Mouse (Mus musculus) kidney, postnatal 4 days (tissue): Measurements from ENCODE around the gene Chic2.

Experiments
- DNase-seq, 2 experiments: peaks; one replicate each; pipeline ENCODE4 v3.0.0; 2021; ENCODE audit warnings: mixed read lengths in 2 of 2

Chic2 gene

GRCm38 (mm10) chr5:75066715-75067114 lies 22.1 kb upstream of the Chic2 start:
- no peak for DNase-seq

DNA sequence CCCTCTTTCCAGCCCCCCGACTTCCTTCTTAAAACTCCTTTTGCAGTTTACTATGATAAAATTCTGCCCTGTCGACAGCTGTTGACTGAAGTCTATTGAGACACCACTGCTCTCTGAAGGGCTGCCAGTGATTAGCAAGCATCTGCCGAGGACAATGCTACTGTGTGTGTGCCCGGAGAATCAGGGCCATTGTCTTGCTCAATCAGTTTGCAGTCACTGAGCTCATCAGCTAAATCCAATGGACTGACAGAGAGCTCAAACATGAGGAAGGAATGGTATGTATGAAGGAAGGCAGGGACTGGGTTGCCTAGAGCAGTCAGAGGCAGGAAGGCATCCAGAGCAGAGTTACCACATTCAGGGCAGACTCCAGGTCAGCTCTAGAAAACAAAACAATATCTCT lies 18.6 kb upstream of the Chic2 start:
- no peak for DNase-seq

- DNase-seq = no peak
Measured at GRCm38 (mm10) chr5:75051109-75051508, 6.5 kb upstream of the Chic2 start.

DNA sequence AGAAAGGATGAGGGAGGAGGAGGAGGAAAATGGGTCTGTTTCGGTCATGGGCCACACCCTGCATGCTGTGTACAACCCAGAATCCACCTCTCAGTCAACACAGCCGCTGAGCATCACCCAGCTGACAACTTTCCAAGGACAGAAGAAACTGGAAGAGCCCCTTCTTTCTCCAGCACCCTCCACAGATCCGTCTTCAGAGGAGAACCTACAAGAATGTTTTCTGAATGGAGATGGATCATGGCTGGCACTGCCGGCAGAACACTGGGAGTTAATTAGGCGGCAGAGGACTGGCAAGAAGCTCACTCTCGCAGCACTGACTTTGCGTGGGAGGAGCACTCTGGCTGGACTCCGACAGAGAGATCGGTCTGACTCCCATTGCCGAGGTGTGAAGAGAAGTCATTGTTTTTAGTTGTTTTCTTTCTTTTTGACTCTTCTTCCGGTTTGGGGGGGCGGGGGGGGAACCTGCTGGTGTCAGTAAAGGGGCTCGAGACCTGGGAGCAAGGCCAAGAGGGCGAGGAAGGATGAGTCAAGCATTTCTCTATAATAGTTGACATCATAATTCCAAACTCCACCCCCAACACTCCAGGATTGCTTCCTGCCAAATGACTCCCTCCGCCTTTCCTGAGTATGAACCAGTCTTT lies 2.2 kb upstream of the Chic2 start:
- peak; percentile 55 to 71 for DNase-seq

DNA sequence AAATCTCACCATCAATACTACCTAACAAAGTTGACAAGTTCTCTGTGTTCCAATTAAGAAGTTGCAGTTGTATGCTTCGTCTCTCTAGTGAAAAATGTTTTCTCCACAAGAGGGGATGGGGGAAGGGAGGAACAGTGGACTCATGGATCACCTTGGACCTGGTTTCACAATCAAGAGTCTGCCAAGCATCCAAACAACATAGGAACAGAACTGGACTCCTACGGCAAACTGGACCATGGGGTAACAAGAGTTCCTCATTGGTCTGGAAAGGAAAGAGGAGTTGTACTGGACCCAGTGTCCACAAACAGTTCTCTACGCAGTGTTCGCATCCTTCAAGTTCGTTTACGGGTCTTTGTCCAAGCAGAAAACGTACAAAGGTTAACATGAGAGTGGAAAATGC lies 797 bp upstream of the Chic2 start:
- no peak for DNase-seq

- no peak for DNase-seq
Measured at GRCm38 (mm10) chr5:75043621-75044301, 813 bp downstream of the Chic2 start.

DNA sequence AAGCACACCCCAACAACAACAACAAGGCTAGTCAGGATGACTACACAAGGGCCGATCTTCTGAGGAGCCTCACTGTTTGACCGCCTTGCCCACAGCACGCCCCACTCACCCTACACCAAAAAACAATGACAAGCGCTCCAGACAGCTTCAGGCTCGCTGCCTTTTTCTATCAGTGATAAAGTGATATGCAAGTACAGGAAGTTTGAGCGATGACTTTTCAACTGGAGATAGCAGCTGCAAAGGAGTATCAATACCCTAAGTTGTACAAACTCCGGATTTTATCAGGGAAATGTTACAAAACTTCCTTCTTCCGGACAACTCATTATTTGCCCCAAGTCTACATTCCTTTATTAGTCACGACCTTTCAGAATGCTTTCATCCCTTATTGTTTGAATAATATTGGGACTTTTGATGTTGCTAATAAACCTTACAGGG lies 1.5 kb downstream of the Chic2 start:
- DNase-seq = peak in 1 of 2 experiments; percentile 8

DNA sequence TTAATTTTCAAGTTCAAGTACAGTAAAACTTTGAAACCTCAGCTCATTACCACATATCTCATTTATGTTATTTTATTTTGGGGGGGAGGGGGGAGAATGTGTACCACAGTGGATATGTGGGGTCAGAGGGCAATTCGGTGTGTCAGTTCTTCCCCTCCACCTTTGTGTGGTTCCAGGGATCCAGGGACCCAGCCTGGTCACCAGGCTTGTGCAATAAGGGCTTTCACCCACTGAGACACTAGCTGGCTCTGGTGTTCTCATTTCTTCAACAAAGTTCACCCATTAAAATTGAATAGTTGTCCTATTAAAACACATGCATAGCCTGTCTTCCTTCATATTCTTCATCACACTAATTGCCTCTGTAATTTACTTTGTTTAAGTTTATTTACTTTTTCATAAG lies 5.3 kb downstream of the Chic2 start:
- no peak for DNase-seq

- DNase-seq = no peak
Measured at GRCm38 (mm10) chr5:75035475-75035874, 9.1 kb downstream of the Chic2 start.

DNA sequence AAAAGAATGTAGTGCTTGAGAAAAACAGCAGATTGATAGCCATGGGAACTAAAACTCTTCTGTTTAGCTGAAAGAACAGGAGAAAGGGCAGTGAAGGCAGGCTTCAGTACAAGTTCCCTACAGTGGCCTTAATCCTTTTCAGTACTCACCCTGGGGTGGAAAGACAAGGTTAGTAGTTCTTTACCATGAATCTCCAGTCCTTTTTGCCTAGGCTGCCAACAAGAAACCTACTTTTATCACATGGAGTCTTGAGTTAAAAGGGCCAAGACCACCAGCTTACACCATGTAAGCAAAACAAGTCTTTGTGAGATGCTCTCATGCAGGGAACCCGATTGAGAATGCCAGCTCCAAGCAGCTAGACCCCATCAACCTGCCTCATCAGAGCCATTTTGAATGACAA lies 29.8 kb downstream of the Chic2 start:
- no peak for DNase-seq

GRCm38 (mm10) chr5:75012771-75013421 lies 31.7 kb downstream of the Chic2 start:
- no peak for DNase-seq

- DNase-seq = no peak
Measured at GRCm38 (mm10) chr5:75011985-75012738, 32.4 kb downstream of the Chic2 start.

DNA sequence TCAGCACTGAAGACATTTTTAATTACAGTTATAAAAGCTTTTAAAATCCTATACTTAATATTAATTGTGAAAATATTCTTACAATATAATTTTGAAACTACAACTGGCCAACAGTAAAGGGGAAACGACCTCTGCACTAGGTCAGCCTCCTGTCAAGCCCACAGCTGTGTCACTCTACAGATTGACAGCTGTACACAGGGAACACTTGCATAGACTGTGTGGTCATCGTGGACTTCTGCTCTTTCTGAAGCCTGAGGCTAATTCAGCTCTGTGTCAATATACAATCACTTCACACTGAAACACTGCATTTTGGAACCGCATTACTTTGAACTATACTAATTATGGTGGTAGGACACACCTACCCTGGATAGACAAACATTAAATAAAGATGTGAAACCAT lies 39.8 kb downstream of the Chic2 start:
- DNase-seq = no peak

- DNase-seq = no peak
Measured at GRCm38 (mm10) chr5:75002109-75002508, 42.5 kb downstream of the Chic2 start.

- DNase-seq = peak in 1 of 2 experiments; percentile 22
Measured at GRCm38 (mm10) chr5:74998716-74999512, 45.7 kb downstream of the Chic2 start.

DNA sequence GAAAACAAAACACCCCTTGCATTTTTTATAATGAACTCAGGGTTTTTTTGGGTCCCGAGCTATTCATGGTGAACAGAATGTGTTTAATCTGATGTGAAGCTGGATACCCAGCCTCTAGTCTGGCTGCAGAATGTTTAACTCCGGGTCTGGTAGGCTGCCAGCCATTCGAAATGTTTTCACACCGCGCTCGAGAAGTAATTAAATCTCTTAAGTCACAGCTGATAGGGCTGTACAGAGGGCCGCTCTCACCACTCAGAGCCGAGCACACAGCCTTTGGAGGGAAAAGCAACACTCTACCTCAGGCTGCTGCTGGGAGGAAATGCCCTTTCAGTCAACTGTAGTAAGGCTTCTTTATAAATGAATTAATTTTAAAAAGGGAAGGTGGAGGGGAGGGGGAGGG lies 49.6 kb downstream of the Chic2 start:
- peak; percentile 40 to 54 for DNase-seq

- DNase-seq = no peak
Measured at GRCm38 (mm10) chr5:74984101-74984500, 60.5 kb downstream of the Chic2 start.

DNA sequence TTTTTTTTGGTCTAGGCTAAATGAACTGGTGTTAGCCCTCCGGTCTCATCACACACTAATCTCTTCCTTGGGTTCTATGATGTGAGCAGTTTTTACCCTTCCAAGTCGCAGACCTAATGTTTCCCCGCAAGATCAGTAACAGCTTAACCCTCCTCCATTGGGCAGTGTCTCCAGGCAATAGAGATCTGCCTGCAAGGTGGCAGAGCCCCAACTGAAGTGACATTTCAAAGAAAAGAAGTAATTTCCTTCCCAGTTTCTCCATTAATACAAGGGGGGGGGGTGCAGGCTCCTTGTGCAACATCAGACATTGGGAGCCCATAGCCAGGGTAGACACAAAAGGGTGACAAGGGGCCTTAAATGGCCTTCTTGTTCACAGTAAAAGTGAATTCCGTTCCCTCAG lies 64.0 kb downstream of the Chic2 start:
- DNase-seq = no peak

DNA sequence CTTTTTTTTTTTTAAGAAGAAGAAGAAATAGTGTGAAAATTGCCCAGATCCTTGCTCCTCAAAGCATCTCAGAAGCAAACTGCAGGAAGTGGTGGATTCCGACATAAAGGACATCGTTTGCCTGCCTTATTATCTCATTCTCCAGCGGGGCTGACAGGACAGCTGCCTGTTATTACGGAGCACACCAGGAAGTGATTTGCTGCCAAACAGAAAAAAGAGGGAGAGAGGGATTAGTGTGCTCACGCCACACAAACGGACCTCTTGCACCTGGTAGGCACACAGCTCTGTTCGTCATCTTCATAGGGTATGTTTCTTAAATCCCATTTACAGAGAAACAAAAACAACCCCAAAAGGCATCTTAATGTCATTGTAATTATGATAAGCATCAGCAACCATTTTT lies 64.4 kb downstream of the Chic2 start:
- peak in 1 of 2 experiments; percentile 26 for DNase-seq

GRCm38 (mm10) chr5:74979586-74979985 lies 65.0 kb downstream of the Chic2 start:
- DNase-seq = peak in 1 of 2 experiments; percentile 32

DNA sequence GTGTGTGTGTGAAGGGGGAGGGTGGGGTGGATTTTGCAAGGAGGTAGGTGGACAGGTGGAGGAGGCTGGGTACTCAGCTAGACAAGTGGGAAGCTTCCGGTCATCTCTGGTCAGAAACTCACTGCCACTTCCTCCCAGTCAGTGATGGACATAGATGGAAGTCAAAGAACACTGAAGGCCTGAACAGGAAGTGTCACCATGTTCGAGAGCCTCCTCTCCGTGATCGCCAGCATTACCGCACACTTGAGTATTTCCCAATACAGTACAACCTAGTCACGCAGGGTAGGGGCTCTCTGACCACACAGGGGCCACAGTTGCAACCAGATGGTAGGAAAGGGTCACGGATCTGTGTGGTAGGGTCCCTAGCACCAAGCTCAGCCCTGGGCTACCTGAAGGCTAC lies 69.1 kb downstream of the Chic2 start:
- DNase-seq = no peak

- DNase-seq = peak; percentile 91 to 93
Measured at GRCm38 (mm10) chr5:74974726-74975411, 69.7 kb downstream of the Chic2 start.
